Mouse (Mus musculus): Measurements from ENCODE around the gene Gfm2. TPM values are rescaled to one million over a fixed set of nuclear protein-coding genes. Genes with fewer than 3 reads are reported as not detected.
A peak's percentile ranks its signal among the peaks of the same experiment; 100 is the strongest.

Gfm2 gene
- total RNA-seq, 1 experiment from 2014 or later = 25.8 TPM

- no peak for ATAC-seq (replicated peaks; ENCODE audit: low read depth, poor library complexity, severe bottlenecking)
These were observed 48.6 kb downstream of the Gfm2 start for GRCm38 (mm10) chr13:97186346-97186745.

GRCm38 (mm10) chr13:97187693-97188092 is 50.0 kb downstream of the Gfm2 start:
- ATAC-seq (replicated peaks; ENCODE audit: low read depth, poor library complexity, severe bottlenecking) = peak; percentile 89

- no peak for ATAC-seq (replicated peaks; ENCODE audit: low read depth, poor library complexity, severe bottlenecking)
These were observed 54.9 kb downstream of the Gfm2 start for GRCm38 (mm10) chr13:97192649-97193048.

GRCm38 (mm10) chr13:97193420-97193819 is 55.7 kb downstream of the Gfm2 start:
- no peak for ATAC-seq (replicated peaks; ENCODE audit: low read depth, poor library complexity, severe bottlenecking)

GRCm38 (mm10) chr13:97196186-97196924 is 58.6 kb downstream of the Gfm2 start:
- ATAC-seq (replicated peaks; ENCODE audit: low read depth, poor library complexity, severe bottlenecking) = no peak

GRCm38 (mm10) chr13:97196925-97197218 is 59.1 kb downstream of the Gfm2 start:
- ATAC-seq (replicated peaks; ENCODE audit: low read depth, poor library complexity, severe bottlenecking) = no peak

GRCm38 (mm10) chr13:97197932-97198562 is 60.3 kb downstream of the Gfm2 start, which contains the start of gene Hexb:
Hexb (minus strand) TSS chr13:97198357.
- peak; percentile 99 for ATAC-seq (replicated peaks; ENCODE audit: low read depth, poor library complexity, severe bottlenecking)

- no peak for ATAC-seq (replicated peaks; ENCODE audit: low read depth, poor library complexity, severe bottlenecking)
These were observed 61.4 kb downstream of the Gfm2 start for GRCm38 (mm10) chr13:97199123-97199522.

- ATAC-seq (replicated peaks; ENCODE audit: low read depth, poor library complexity, severe bottlenecking) = no peak
These were observed 63.3 kb downstream of the Gfm2 start for GRCm38 (mm10) chr13:97201076-97201475.

- no peak for ATAC-seq (replicated peaks; ENCODE audit: low read depth, poor library complexity, severe bottlenecking)
These were observed 64.2 kb downstream of the Gfm2 start for GRCm38 (mm10) chr13:97201896-97202295.

- ATAC-seq (replicated peaks; ENCODE audit: low read depth, poor library complexity, severe bottlenecking) = peak; percentile 90
These were observed 67.4 kb downstream of the Gfm2 start for GRCm38 (mm10) chr13:97205052-97205701.

GRCm38 (mm10) chr13:97206046-97206445 is 68.3 kb downstream of the Gfm2 start:
- no peak for ATAC-seq (replicated peaks; ENCODE audit: low read depth, poor library complexity, severe bottlenecking)

- ATAC-seq (replicated peaks; ENCODE audit: low read depth, poor library complexity, severe bottlenecking) = no peak
These were observed 69.9 kb downstream of the Gfm2 start for GRCm38 (mm10) chr13:97207472-97208111.

GRCm38 (mm10) chr13:97208112-97208478 is 70.4 kb downstream of the Gfm2 start:
- peak; percentile 62 for ATAC-seq (replicated peaks; ENCODE audit: low read depth, poor library complexity, severe bottlenecking)

GRCm38 (mm10) chr13:97208500-97209010 is 70.8 kb downstream of the Gfm2 start:
- ATAC-seq (replicated peaks; ENCODE audit: low read depth, poor library complexity, severe bottlenecking) = no peak

GRCm38 (mm10) chr13:97214583-97215268 is 77.0 kb downstream of the Gfm2 start:
- ATAC-seq (replicated peaks; ENCODE audit: low read depth, poor library complexity, severe bottlenecking) = no peak

GRCm38 (mm10) chr13:97215563-97215962 is 77.8 kb downstream of the Gfm2 start:
- ATAC-seq (replicated peaks; ENCODE audit: low read depth, poor library complexity, severe bottlenecking) = no peak

GRCm38 (mm10) chr13:97216196-97216595 is 78.5 kb downstream of the Gfm2 start:
- ATAC-seq (replicated peaks; ENCODE audit: low read depth, poor library complexity, severe bottlenecking) = no peak

GRCm38 (mm10) chr13:97220022-97220421 is 82.3 kb downstream of the Gfm2 start:
- no peak for ATAC-seq (replicated peaks; ENCODE audit: low read depth, poor library complexity, severe bottlenecking)

GRCm38 (mm10) chr13:97223856-97224255 is 86.1 kb downstream of the Gfm2 start:
- no peak for ATAC-seq (replicated peaks; ENCODE audit: low read depth, poor library complexity, severe bottlenecking)

All from common myeloid progenitor, adult 5-6 weeks (primary cell).